Mouse (Mus musculus) C2C12 (cell line): ENCODE measurements around the gene Fam169b. TPM values are rescaled to one million over a fixed set of nuclear protein-coding genes. Genes with fewer than 3 reads are reported as not detected.

Experiments used
- H3K27me3 ChIP-seq: one replicate; pipeline ENCODE4 v1.6.1; 2011; ENCODE audit not compliant: control insufficient read depth, insufficient read depth, insufficient read length
- H3K36me3 ChIP-seq: one replicate; pipeline ENCODE4 v1.6.1; 2011; ENCODE audit not compliant: control insufficient read depth, insufficient read depth
- H3K4me3 ChIP-seq: one replicate; pipeline ENCODE4 v1.5.1; 2011; ENCODE audit warnings: mild to moderate bottlenecking, control low read depth; ENCODE audit not compliant: poor library complexity, insufficient read depth, severe bottlenecking
- H3K79me2 ChIP-seq: one replicate; pipeline ENCODE4 v1.6.1; 2011; ENCODE audit not compliant: control insufficient read depth, insufficient read depth
- H3K79me3 ChIP-seq: one replicate; pipeline ENCODE4 v1.6.1; 2011; ENCODE audit warnings: low read depth, control low read depth
- H3ac ChIP-seq: one replicate; pipeline ENCODE3; 2011; ENCODE audit warnings: low read depth; ENCODE audit not compliant: control insufficient read depth, insufficient read length
- CEBPB ChIP-seq: IDR thresholded peaks from one replicate; pipeline ENCODE4 v1.6.1; 2011; ENCODE audit warnings: low read depth, mild to moderate bottlenecking, control low read depth, moderate library complexity
- CTCF ChIP-seq: IDR thresholded peaks from one replicate; pipeline ENCODE4 v1.5.1; 2011; ENCODE audit not compliant: control insufficient read depth, insufficient read depth, insufficient read length
- FOSL1 ChIP-seq: IDR thresholded peaks from one replicate; pipeline ENCODE4 v1.8.0; 2011; ENCODE audit warnings: mild to moderate bottlenecking, low read length; ENCODE audit not compliant: poor library complexity, insufficient read depth, severe bottlenecking
- MAX ChIP-seq: IDR thresholded peaks from one replicate; pipeline ENCODE4 v1.6.1; 2011; ENCODE audit warnings: mild to moderate bottlenecking, control low read depth
- MYOD1 ChIP-seq: IDR thresholded peaks from one replicate; pipeline ENCODE4 v1.6.1; 2011; ENCODE audit warnings: low read depth; ENCODE audit not compliant: control insufficient read depth, insufficient read length
- MYOG ChIP-seq: IDR thresholded peaks from one replicate; pipeline ENCODE4 v1.6.1; 2011; ENCODE audit not compliant: control insufficient read depth, insufficient read length; ENCODE audit errors: extremely low read depth
- USF1 ChIP-seq: IDR thresholded peaks from one replicate; pipeline ENCODE4 v1.6.1; 2011; ENCODE audit warnings: low read depth, mild to moderate bottlenecking, control low read depth, moderate library complexity
- polyA plus RNA-seq: library from polyadenylated mRNA; unstranded; fragments of >200 nt; fragmentation: generic; extraction: Trizol; gene quantifications from one replicate; pipeline ENCODE4 v1.2.1, GENCODE M21; 2012; ENCODE audit warnings: missing spikeins

Gene Fam169b
- polyA plus RNA-seq, 1 experiment = 0.06 TPM

DNA sequence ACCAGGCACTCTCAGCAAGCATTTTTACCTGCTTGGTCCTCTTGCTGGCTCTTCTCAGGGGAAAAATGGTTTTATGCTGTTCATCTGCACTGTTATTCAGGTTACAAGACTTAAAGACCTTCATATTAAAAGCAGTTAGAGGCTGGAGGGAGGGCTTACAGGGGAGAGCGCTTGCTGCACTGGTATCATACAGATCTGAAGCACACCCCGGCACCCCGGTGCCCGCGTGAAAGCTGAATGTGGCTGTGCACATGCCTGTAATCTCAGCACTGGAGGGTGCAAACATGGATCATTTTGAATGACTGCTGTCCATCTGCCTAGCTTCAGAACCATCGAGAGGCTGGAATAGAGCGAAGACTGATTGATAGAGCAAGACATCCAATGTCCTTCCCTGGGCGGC is 15.4 kb downstream of the Fam169b start:
- TF ChIP-seq MYOG = no peak
- no peak for TF ChIP-seq FOSL1
- TF ChIP-seq CEBPB = no peak
- TF ChIP-seq MYOD1 = no peak
- TF ChIP-seq MAX = no peak
- no peak for TF ChIP-seq CTCF
- TF ChIP-seq USF1 = no peak
- no peak overlapping the region for H3K4me3 ChIP-seq
- H3K27me3 ChIP-seq = no peaks in the 10 kb centered on the region
- no peaks in the 10 kb centered on the region for H3K79me3 ChIP-seq
- H3ac ChIP-seq = no peak overlapping the region
- no peaks in the 10 kb centered on the region for H3K36me3 ChIP-seq
- no peaks in the 10 kb centered on the region for H3K79me2 ChIP-seq

DNA sequence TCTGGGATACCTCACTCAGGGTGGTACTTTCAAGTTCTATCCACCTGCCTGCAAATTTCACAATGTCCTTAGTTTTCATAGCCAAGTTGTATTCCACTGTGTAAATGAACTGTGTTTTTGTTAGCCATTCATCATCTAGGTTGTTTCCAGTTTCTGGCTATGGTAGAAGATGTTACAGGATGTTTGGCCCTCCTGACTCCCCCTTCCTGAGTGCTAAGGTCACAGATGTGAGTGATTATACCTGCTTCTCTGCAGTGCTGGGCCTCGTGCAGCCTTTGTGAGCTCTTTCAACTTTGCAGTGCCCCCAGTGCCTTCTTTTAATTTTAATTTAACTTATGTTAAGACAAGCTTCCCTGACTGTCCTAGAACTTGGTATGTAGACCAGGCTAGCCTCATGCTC is 18.0 kb downstream of the Fam169b start:
- Histone ChIP-seq H3ac (no peak overlapping the region), H3K27me3 (no peaks in the 10 kb centered on the region), H3K36me3 (no peaks in the 10 kb centered on the region), H3K79me2 (no peaks in the 10 kb centered on the region), H3K79me3 (no peaks in the 10 kb centered on the region), H3K4me3 (no peak overlapping the region)
- TF ChIP-seq FOSL1 = no peak
- TF ChIP-seq CTCF = no peak
- TF ChIP-seq MYOG = no peak
- TF ChIP-seq USF1 = no peak
- TF ChIP-seq MAX = no peak
- TF ChIP-seq MYOD1 = no peak
- no peak for TF ChIP-seq CEBPB

DNA sequence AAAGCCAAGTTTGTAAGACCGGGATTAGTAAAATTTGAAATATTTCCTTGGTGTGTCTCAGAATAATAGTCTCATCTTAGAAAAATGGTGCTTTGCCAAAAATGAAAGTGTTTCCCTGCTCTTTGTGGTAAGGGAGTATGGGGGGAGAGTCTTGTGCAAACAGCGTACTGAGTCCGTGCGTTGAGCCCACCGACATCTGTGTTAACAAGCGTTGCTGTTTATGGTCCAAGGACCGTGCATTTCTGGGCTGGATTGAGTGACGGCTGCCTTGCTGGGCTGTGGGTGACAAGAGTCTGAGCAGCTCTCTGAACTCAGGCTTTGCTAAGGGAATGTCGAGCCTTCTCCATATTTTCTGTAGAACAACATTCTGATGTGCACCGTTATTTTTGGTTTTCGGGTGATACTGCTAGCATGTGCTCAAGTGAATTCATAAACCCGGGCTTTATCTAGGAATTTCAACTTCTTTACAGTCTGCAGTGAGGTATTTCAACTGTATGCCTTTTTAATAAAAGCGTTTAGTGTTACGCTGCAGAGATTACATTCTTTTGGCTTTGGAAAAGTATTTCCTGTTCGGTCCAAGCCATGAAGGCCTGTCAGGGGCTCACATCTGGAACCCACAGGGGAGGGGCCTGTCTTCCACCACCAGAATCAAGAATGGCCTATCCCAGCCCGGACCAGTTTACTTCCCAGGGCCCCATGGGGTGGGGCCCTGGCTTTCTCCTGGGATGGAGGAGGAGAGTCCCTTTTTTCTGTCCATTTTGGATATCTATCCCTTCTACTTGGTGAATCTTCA is 20.6 kb downstream of the Fam169b start:
- Histone ChIP-seq H3K4me3 (no peak overlapping the region), H3K27me3 (no peaks in the 10 kb centered on the region), H3K79me2 (no peaks in the 10 kb centered on the region), H3K79me3 (no peaks in the 10 kb centered on the region), H3ac (no peak overlapping the region), H3K36me3 (no peaks in the 10 kb centered on the region)
- no peak for TF ChIP-seq USF1
- no peak for TF ChIP-seq MYOG
- TF ChIP-seq CTCF = no peak
- no peak for TF ChIP-seq MAX
- TF ChIP-seq MYOD1 = no peak
- TF ChIP-seq CEBPB = no peak
- TF ChIP-seq FOSL1 = no peak

DNA sequence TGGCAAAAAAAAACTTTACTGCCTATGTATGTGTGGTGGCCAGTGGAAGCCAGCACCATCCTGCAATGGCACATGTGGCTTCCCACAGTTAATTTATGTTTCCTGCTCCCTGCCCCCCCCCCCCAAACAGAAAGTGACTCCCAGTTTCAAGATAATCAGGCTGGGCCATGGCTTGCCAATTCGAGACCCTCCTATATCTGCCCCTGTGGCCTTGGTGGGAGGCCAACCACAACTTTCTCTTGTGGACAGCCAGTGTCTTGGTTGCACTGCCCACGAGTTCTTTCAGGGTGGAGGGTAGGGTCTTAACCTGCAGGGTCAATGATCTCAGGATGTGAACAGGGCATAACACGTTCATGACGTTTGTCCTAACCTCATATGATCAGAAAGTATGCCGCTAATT is 22.8 kb downstream of the Fam169b start:
- Histone ChIP-seq H3K79me2 (no peaks in the 10 kb centered on the region), H3K36me3 (no peaks in the 10 kb centered on the region), H3ac (no peak overlapping the region), H3K4me3 (no peak overlapping the region), H3K79me3 (no peaks in the 10 kb centered on the region), H3K27me3 (no peaks in the 10 kb centered on the region)
- TF ChIP-seq MYOD1 = no peak
- TF ChIP-seq CTCF = no peak
- TF ChIP-seq MAX = no peak
- TF ChIP-seq FOSL1 = no peak
- no peak for TF ChIP-seq CEBPB
- TF ChIP-seq USF1 = no peak
- no peak for TF ChIP-seq MYOG

DNA sequence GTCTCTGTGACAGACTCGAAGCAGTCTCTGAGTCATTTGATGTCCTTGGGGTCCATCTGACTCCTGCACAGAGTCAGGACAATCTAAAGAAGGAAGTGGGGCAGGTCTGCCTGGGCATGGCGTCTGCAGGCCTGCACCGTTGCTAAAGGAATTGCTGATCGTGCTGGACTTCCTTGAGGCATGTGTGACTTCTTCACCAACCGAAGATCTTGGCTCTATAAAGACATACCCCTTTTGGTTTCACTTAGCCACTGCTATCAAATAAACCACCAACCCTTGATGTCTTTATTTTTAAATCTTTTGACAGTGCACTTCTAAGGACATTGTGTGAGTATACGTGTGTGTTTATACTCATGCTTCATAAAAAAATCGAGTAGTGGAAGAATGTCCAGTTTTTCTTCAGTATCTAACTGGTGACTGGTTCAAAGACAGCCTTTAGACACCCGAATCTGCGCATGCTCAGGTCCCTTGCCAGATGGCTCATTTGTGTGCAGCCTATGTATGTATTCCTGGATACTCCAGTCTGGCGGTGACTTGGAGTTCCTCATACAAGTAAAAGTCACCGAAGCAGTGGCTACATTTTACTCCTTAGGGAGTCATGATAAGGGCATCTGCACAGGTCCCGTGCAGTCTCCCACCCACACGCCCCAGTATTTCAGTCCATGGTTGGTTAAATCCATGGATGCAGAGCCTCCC is 24.9 kb downstream of the Fam169b start:
- TF ChIP-seq CEBPB (no peak), MYOD1 (no peak), MYOG (no peak), USF1 (no peak), CTCF (no peak), MAX (no peak)
- no peaks in the 10 kb centered on the region for H3K79me3 ChIP-seq
- H3K36me3 ChIP-seq = no peaks in the 10 kb centered on the region
- no peaks in the 10 kb centered on the region for H3K79me2 ChIP-seq
- no peaks in the 10 kb centered on the region for H3K27me3 ChIP-seq
- H3K4me3 ChIP-seq = no peak overlapping the region
- no peak overlapping the region for H3ac ChIP-seq

DNA sequence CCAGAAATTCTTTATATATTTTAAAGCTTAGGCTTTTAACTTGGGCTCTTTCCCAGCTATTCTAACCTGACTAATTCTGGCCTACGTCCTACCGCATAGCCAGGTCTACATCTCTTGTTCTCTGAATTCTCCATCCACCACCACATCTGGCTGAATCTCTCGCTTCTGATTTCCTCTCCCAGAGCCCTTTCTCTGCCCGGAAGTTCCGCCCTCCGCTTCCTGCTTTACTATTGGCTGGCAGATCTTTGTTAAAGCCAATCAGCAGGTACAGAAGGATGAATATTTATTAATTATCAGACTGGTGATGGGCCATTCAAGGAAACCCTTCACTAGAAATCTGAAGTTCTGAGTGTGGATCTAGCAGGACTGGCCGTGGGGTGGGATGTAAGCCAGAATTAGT is 27.5 kb downstream of the Fam169b start:
- Histone ChIP-seq H3K27me3 (no peaks in the 10 kb centered on the region), H3ac (no peak overlapping the region), H3K79me2 (no peaks in the 10 kb centered on the region), H3K36me3 (no peaks in the 10 kb centered on the region), H3K79me3 (no peaks in the 10 kb centered on the region), H3K4me3 (no peak overlapping the region)
- no peak for TF ChIP-seq MYOD1
- TF ChIP-seq USF1 = no peak
- no peak for TF ChIP-seq CEBPB
- TF ChIP-seq CTCF = no peak
- no peak for TF ChIP-seq MYOG
- no peak for TF ChIP-seq FOSL1
- no peak for TF ChIP-seq MAX
